Mouse (Mus musculus) cerebellum, adult 2 months (tissue): ENCODE measurements at regions not wholly inside any gene's neighbourhood (a gene's known extent, or its start where the extent isn't known, plus 50 kb on each side); places are given as distances from the start of the nearest gene placed in this dataset.

Source experiments
- CTCF ChIP-seq: fragments of 200-500 bp; IDR thresholded peaks from 2 replicates; pipeline ENCODE4 v1.5.1; 2011; ENCODE audit warnings: low read depth, mild to moderate bottlenecking, control low read depth, low read length, moderate library complexity, borderline replicate concordance; ENCODE audit not compliant: insufficient read depth
- POLR2A ChIP-seq: fragments of 200-500 bp; IDR thresholded peaks from 2 replicates; pipeline ENCODE4 v1.6.1; 2011; ENCODE audit warnings: low read length, control low read depth, borderline replicate concordance; ENCODE audit not compliant: insufficient read depth

GRCm38 (mm10) chr16:5444785-5445184, 189.0 kb upstream of the Eef2kmt start:
- TF ChIP-seq CTCF (no peak), POLR2A (no peak)
